Mouse (Mus musculus) midbrain, postnatal 0 days (tissue): Measurements from ENCODE around the gene Abl2. TPM values are rescaled to one million over a fixed set of nuclear protein-coding genes. Genes with fewer than 3 reads are reported as not detected.
A peak's percentile ranks its signal among the peaks of the same experiment; 100 is the strongest.

Experiments
- ATAC-seq: fragments of 200-750 bp; cut with Nextera tagmentation; 2 replicates; pipeline ENCODE4 v1.8.0; 2017; ENCODE audit warnings: moderate number of reproducible peaks, mild to moderate bottlenecking, moderate TSS enrichment, moderate library complexity; ENCODE audit not compliant: low FRiP score
- DNase-seq: peaks from one replicate; pipeline ENCODE4 v3.0.0-alpha.2; 2015; ENCODE audit warnings: low spot score
- H3K27ac ChIP-seq: fragments of 300-500 bp; sonication (generic); 2 replicates; pipeline ENCODE4 v1.5.1; 2014; ENCODE audit warnings: low read depth, mild to moderate bottlenecking, low read length, mixed read lengths
- H3K27me3 ChIP-seq: fragments of 300-500 bp; sonication (generic); 2 replicates; pipeline ENCODE4 v1.6.1; 2014; ENCODE audit warnings: low read length, control low read depth, mixed read lengths; ENCODE audit not compliant: insufficient read depth
- H3K36me3 ChIP-seq: fragments of 300-500 bp; sonication (generic); 2 replicates; pipeline ENCODE4 v1.6.1; 2014; ENCODE audit warnings: low read length, control low read depth, mixed read lengths; ENCODE audit not compliant: insufficient read depth
- H3K4me1 ChIP-seq: fragments of 300-500 bp; sonication (generic); 2 replicates; pipeline ENCODE4 v1.6.1; 2014; ENCODE audit warnings: mild to moderate bottlenecking, control low read depth, antibody characterized with exemption, low read length, mixed read lengths; ENCODE audit not compliant: insufficient read depth
- H3K4me2 ChIP-seq: fragments of 300-500 bp; sonication (generic); 2 replicates; pipeline ENCODE4 v1.6.1; 2014; ENCODE audit warnings: low read depth, mild to moderate bottlenecking, low read length, mixed read lengths; ENCODE audit not compliant: poor library complexity, severe bottlenecking
- H3K4me3 ChIP-seq: fragments of 300-500 bp; sonication (generic); 2 replicates; pipeline ENCODE4 v1.5.1; 2014; ENCODE audit warnings: low read depth, mild to moderate bottlenecking, low read length, moderate library complexity
- H3K9ac ChIP-seq: fragments of 300-500 bp; sonication (generic); replicated peaks from 2 replicates; pipeline ENCODE4 v1.6.1; 2014; ENCODE audit warnings: mild to moderate bottlenecking, low read length, moderate library complexity, mixed read lengths; ENCODE audit not compliant: poor library complexity, severe bottlenecking
- H3K9me3 ChIP-seq: fragments of 300-500 bp; sonication (generic); 2 replicates; pipeline ENCODE4 v1.6.1; 2016; ENCODE audit warnings: low read length, control low read depth
- CTCF ChIP-seq: IDR thresholded peaks from 2 replicates; pipeline ENCODE4 v1.5.1; 2016; ENCODE audit warnings: antibody characterized with exemption, mild to moderate bottlenecking
- WGBS: fragments of 180-500 bp; shearing (Covaris S2); extraction: QIAGEN DNeasy Blood & Tissue Kit; methylation state at CpG from one replicate; pipeline ENCODE4 v1.1.7; 2014; 5-methylcytosine and 5-hydroxymethylcytosine counted together
- polyA plus RNA-seq: library from polyadenylated mRNA; unstranded; fragments of >200 nt; fragmentation: Nextera tagmentation; extraction: Ambion mirVana; gene quantifications from 2 replicates; pipeline ENCODE4 v1.2.1, GENCODE M21; 2015
- total RNA-seq: library from RNA; depleted of rRNA; stranded (reverse); fragments of >200 nt; gene quantifications from 2 replicates; pipeline ENCODE4 v1.2.3, GENCODE M21; 2014

Abl2 gene
- total and polyA plus RNA-seq, 2 experiments from 2014 or later, result 4.7 to 25.9 TPM

GRCm38 (mm10) chr1:156533483-156533882, 25.1 kb upstream of the Abl2 start:
- ATAC-seq, result no peak
- no peaks in the 10 kb centered on the region for H3K4me1 ChIP-seq
- H3K27ac ChIP-seq, result no peak overlapping the region
- no peak for DNase-seq
- no peak overlapping the region for H3K9ac ChIP-seq
- H3K4me2 ChIP-seq, result no peak overlapping the region
- no peaks in the 10 kb centered on the region for H3K36me3 ChIP-seq
- H3K27me3 ChIP-seq, result no peaks in the 10 kb centered on the region
- H3K4me3 ChIP-seq, result no peak overlapping the region
- no peak for TF ChIP-seq CTCF
- no peaks in the 10 kb centered on the region for H3K9me3 ChIP-seq
- 93% methylated on average over 3 of the region's 3 CpGs for WGBS

GRCm38 (mm10) chr1:156533911-156534310, 24.7 kb upstream of the Abl2 start:
- Histone ChIP-seq H3K27ac (no peak overlapping the region), H3K9ac (no peak overlapping the region), H3K4me2 (no peak overlapping the region), H3K36me3 (no peaks in the 10 kb centered on the region), H3K9me3 (no peaks in the 10 kb centered on the region), H3K27me3 (no peaks in the 10 kb centered on the region), H3K4me3 (no peak overlapping the region), H3K4me1 (no peaks in the 10 kb centered on the region)
- ATAC-seq (no peak), DNase-seq (no peak)
- 91% methylated on average over 4 of the region's 4 CpGs for WGBS
- no peak for TF ChIP-seq CTCF

- Histone ChIP-seq H3K4me3 (no peak overlapping the region), H3K9me3 (no peaks in the 10 kb centered on the region), H3K4me2 (no peak overlapping the region), H3K27me3 (no peaks in the 10 kb centered on the region), H3K36me3 (no peaks in the 10 kb centered on the region), H3K9ac (no peak overlapping the region), H3K27ac (no peak overlapping the region), H3K4me1 (no peaks in the 10 kb centered on the region)
- no peak for TF ChIP-seq CTCF
- ATAC-seq, result no peak
- no peak for DNase-seq
- 46% methylated on average over 2 of the region's 2 CpGs for WGBS
Measured at GRCm38 (mm10) chr1:156537031-156537430, 21.6 kb upstream of the Abl2 start.

- no peak overlapping the region for H3K9ac ChIP-seq
- no peaks in the 10 kb centered on the region for H3K36me3 ChIP-seq
- H3K27ac ChIP-seq, result no peak overlapping the region
- DNase-seq (no peak), ATAC-seq (no peak)
- no peak overlapping the region for H3K4me3 ChIP-seq
- no peaks in the 10 kb centered on the region for H3K27me3 ChIP-seq
- TF ChIP-seq CTCF, result no peak
- H3K4me2 ChIP-seq, result no peak overlapping the region
- 87% methylated on average over 6 of the region's 6 CpGs for WGBS
- no peaks in the 10 kb centered on the region for H3K4me1 ChIP-seq
- no peaks in the 10 kb centered on the region for H3K9me3 ChIP-seq
Measured at GRCm38 (mm10) chr1:156537701-156538100, 20.9 kb upstream of the Abl2 start.

GRCm38 (mm10) chr1:156538382-156538781, 20.2 kb upstream of the Abl2 start:
- Histone ChIP-seq H3K9ac (no peak overlapping the region), H3K9me3 (no peaks in the 10 kb centered on the region), H3K27ac (no peak overlapping the region), H3K4me1 (no peaks in the 10 kb centered on the region), H3K4me3 (no peak overlapping the region), H3K36me3 (no peaks in the 10 kb centered on the region), H3K27me3 (no peaks in the 10 kb centered on the region), H3K4me2 (no peak overlapping the region)
- 85% methylated on average over 3 of the region's 3 CpGs for WGBS
- no peak for DNase-seq
- peak; percentile 45 for TF ChIP-seq CTCF
- no peak for ATAC-seq

- WGBS, result 31% methylated on average over 4 of the region's 4 CpGs
- no peak overlapping the region for H3K27ac ChIP-seq
- H3K36me3 ChIP-seq, result no peaks in the 10 kb centered on the region
- no peak overlapping the region for H3K4me2 ChIP-seq
- peak; percentile 78 for TF ChIP-seq CTCF
- peak; percentile 77 for DNase-seq
- no peak for ATAC-seq
- no peaks in the 10 kb centered on the region for H3K4me1 ChIP-seq
- no peak overlapping the region for H3K4me3 ChIP-seq
- H3K9me3 ChIP-seq, result no peaks in the 10 kb centered on the region
- no peaks in the 10 kb centered on the region for H3K27me3 ChIP-seq
- H3K9ac ChIP-seq, result no peak overlapping the region
Measured at GRCm38 (mm10) chr1:156539787-156540560, 18.6 kb upstream of the Abl2 start.
